Mouse (Mus musculus): ENCODE data around the gene Nup210l.
A peak's percentile ranks its signal among the peaks of the same experiment; 100 is the strongest.

The Nup210l gene

DNA sequence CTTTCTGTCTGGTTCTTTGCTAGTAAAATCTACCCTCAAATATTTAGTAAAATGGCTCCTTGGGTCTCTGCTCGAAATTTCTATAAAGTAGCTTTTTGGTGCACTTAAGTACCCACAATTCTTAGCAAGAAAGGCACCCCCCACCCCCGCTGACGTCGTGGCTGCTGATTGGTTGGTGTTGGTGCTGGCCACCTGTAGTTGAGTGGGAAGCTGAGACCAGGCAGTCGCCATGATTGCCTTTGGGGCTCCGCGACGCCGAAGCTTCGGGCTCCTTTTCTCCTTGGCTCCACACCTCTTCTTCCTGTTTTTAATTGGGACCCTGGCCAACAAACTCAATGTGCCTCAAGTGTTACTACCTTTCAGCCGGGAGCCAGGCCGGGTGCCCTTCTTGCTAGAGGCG lies at the start of gene Nup210l:
Nup210l (plus strand) TSS at position 195 of the 400 bp plus-strand sequence.
- no peak for DNase-seq (ENCODE audit: low spot score)

DNA sequence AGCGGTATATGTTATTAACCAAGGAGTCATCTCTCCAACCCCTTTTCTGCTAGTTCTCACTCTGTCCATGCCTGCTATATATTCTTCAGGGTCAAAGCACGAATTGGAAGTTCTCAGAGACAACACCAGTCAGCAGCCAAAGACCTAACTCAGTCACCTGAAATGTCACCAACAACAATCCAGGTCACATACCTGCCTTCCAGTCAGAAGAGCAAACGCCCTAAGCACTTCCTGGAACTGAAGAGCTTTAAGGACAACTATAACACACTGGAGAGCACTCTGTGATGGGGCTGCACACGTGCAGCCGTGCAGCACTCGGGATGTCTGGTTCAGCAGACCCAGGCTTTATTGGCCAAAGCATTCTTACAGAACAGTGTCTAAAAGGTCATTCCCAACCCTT lies 42.4 kb upstream of the Nup210l start:
- DNase-seq (ENCODE audit: low spot score), result no peak

GRCm38 (mm10) chr3:90062539-90062938 lies 41.4 kb upstream of the Nup210l start:
- peak; percentile 16 for DNase-seq (ENCODE audit: low spot score)

DNA sequence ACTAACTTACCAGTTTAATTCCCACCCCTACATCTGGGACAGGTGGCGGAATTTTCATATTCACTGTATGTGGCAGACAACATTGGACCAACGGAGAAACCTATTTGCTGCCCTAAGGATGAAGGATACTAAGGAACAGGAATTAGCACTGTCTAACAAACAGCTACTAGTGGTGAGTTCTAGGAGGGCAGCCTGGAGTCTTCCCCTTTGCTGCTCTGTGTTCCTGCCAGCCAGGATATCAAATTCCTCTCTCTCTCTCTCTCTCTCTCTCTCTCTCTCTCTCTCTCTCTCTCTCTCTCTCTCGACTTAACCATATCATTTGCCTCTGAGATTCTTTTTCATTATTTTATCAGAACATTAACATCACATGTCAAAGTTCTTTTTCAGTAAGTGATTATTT lies 39.5 kb upstream of the Nup210l start:
- no peak for DNase-seq (ENCODE audit: low spot score)

DNA sequence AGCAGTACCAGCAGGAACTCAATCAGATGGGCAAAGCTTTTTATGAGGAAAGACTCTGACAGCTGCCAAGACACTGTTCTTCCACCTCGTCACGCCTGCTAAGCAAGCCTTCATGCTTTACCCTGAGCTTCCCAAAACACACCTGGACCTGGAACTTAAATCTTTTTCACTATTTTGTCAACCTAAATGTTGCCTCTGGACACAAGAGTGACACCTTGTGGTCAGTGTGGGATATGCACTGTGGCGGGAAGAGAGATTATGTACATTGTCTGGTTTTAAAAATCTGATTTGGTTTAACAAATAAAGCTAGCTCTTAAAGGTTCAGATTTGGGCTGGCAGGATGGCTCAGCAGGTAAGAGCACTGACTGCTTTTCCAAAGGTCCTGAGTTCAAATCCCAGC lies 38.4 kb upstream of the Nup210l start:
- peak; percentile 72 for DNase-seq (ENCODE audit: low spot score)

GRCm38 (mm10) chr3:90067851-90068250 lies 36.1 kb upstream of the Nup210l start:
- no peak for DNase-seq (ENCODE audit: low spot score)

GRCm38 (mm10) chr3:90069688-90070087 lies 34.2 kb upstream of the Nup210l start:
- no peak for DNase-seq (ENCODE audit: low spot score)

DNA sequence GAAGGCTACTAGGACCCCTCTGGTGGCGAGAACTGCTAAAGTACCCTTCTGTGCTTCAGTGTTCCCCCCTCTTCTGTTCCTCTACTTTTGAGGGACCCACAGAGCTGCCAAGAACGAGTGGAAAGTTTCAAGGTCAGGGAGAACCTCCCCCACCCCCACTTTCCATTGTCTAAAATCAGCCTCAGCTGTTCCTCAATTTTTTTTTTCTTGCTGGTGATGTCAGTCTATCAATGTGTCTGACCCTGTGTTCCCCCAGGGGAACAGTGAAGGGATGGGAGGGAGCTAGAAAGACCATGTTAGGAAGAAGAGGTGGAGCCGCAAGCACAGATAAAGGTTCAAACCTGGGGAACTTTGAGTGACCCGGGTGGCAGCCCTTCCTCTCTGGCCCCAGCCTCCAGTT lies 31.6 kb upstream of the Nup210l start, which contains the start of gene Tpm3:
Tpm3 (plus strand) TSS at position 356 of the 400 bp plus-strand sequence.
- no peak for DNase-seq (ENCODE audit: low spot score)

- peak; percentile 88 for DNase-seq (ENCODE audit: low spot score)
Measured at GRCm38 (mm10) chr3:90076921-90077716, 26.8 kb upstream of the Nup210l start.

DNA sequence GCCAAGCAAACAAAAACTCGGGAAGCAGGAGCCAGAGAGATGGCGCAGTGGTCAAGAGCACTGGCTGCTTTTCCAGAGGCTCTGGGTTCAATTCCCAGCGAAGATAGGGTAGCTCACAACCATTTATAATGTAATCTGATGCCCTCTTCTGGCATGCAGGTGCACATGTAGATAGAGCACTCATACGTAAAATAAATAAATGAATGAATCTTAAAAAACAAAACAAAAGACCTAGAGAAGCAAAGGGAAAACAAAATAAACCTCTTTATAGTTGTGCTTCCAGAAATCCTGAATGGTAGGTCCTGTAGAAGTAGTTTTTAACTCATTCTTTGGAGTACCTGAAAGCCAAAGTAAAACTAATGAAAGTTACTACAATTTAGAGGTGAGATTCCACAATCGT lies 25.7 kb upstream of the Nup210l start:
- no peak for DNase-seq (ENCODE audit: low spot score)

DNA sequence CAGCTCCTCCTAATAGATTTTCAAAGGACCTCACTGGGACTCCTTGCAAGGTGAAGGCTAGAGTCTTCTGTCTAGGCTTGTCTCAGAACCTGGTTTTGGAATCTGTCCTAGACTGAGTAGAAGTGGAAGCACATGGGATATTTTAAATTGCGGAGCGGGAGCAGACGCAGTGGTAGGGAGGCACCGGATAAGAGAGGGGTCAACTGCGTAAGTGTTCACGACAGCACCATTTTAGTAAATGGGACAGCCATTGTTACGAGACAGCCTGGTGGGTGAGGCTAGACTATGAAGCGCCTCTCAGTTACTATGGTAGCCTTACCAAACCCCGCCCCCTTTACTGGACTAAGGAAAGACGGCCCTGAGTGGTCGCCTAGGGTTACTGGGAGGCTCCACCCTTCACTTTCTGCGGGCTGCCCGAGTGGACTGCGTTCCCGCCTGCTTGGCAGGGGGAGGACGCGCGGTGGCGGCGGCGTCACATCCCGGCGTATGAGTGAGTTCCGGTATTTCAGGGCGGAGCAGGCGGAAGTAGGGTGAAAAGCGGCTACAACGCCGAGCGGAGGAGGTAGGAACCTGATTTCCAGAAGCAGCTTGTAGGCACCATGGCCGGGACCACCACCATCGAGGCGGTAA lies 24.7 kb upstream of the Nup210l start:
- DNase-seq (ENCODE audit: low spot score), result peak; percentile 98

GRCm38 (mm10) chr3:90079763-90080497 lies 24.0 kb upstream of the Nup210l start:
- peak; percentile 88 for DNase-seq (ENCODE audit: low spot score)

GRCm38 (mm10) chr3:90080498-90080863 lies 23.5 kb upstream of the Nup210l start:
- no peak for DNase-seq (ENCODE audit: low spot score)

- DNase-seq (ENCODE audit: low spot score), result no peak
Measured at GRCm38 (mm10) chr3:90081365-90082240, 22.3 kb upstream of the Nup210l start.

GRCm38 (mm10) chr3:90083034-90083433 lies 20.9 kb upstream of the Nup210l start:
- no peak for DNase-seq (ENCODE audit: low spot score)

DNA sequence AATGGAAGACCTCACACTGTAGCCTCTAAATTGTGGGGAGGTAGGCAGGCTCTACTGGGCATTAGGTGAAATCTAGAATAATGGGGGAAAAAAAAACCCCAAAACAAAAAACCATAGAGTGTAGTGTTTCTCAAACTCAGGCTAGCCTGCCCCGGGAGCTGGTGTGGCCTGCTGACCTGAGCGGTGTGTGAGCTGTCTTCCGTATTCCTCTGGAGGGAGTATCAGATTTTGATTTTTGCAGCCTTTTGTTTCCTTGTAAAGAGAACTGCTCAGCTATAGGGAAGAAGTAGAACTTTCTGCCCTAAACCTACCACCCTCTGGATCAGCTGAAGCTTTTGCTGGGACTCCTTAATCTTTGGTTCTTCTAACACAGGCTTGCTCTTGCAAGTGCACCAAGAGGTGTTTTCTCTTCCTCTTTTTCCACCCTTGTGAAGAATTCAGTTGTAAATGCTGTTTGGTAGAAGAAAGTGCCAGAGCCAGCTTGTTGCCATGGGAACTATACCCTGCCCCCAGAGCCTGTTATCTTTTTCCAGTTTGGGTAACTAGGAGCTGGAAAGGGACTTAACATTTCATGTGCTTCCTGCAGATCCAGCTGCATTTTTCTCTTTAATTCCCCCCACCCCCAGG lies 20.1 kb upstream of the Nup210l start:
- no peak for DNase-seq (ENCODE audit: low spot score)

- no peak for DNase-seq (ENCODE audit: low spot score)
Measured at GRCm38 (mm10) chr3:90084790-90085189, 19.1 kb upstream of the Nup210l start.

- DNase-seq (ENCODE audit: low spot score), result no peak
Measured at GRCm38 (mm10) chr3:90085281-90085680, 18.7 kb upstream of the Nup210l start.

- DNase-seq (ENCODE audit: low spot score), result no peak
Measured at GRCm38 (mm10) chr3:90086068-90086467, 17.9 kb upstream of the Nup210l start.

GRCm38 (mm10) chr3:90088617-90089016 lies 15.3 kb upstream of the Nup210l start:
- no peak for DNase-seq (ENCODE audit: low spot score)

- DNase-seq (ENCODE audit: low spot score), result no peak
Measured at GRCm38 (mm10) chr3:90090892-90091291, 13.0 kb upstream of the Nup210l start.

All from embryo, embryonic 10 days (tissue).